In genomic region chr19:29100874-29101542, GRCm38 (mm10) we compare ENCODE assay signal across 8 mouse cellular contexts. TPM values are rescaled to one million over a fixed set of nuclear protein-coding genes. Genes with fewer than 3 reads are reported as not detected.
DNase-seq lines count a peak whose midpoint lies in the region; ATAC-seq lines count a peak whose summit lies in the region.

Rcl1 (plus strand) TSS chr19:29101375.

- DNase-seq in adipocyte (ENCODE audit: low spot score), result peak; percentile 98
- peak; percentile 99 for DNase-seq in embryo, embryonic 10 days (ENCODE audit: low spot score)
- peak; percentile 96 for DNase-seq in gastrocnemius, postnatal 14 days
- peak; percentile 95 to 97 for DNase-seq in left cerebral cortex, postnatal 10 days (ENCODE audit: extremely low spot score in 1 of 2, low spot score in 2 of 2)
- DNase-seq in right cerebral cortex, postnatal 25 days, result peak; percentile 94
- DNase-seq in urinary bladder, postnatal 4 days (ENCODE audit: low spot score in 2 of 2), result peak; percentile 92 to 94

- peak; percentile 98 for ATAC-seq in inflammation-experienced regulatory T-cells, adult 6 months
- ATAC-seq in megakaryocyte-erythroid progenitor cell, adult 5-6 weeks (replicated peaks; ENCODE audit: low FRiP score, low TSS enrichment, poor library complexity, severe bottlenecking), result peak; percentile 100

- intact Hi-C loops in gastrocnemius, postnatal 14 days (cut with DNase I; ENCODE audit: low total_unique reads), result no loop called here
- intact Hi-C loops in left cerebral cortex, postnatal 10 days (cut with DNase I), result loop anchor here (5.0 kb wide), 1 partner anchor 151 kb away; the partner anchor contains the start of gene Jak2

RNA-seq across cellular contexts. Expression of gene Rcl1, which starts in this region (rescaled TPM):
- 10 to 100 TPM; 11.2 to 12.9 TPM for total RNA-seq in gastrocnemius, postnatal 14 days (2021)
- 10 to 100 TPM; 21.7 to 27.0 (median 22.1) TPM for polyA plus RNA-seq in inflammation-experienced regulatory T-cells, adult 6 months (2017; shearing (Covaris generic))
- 10 to 100 TPM; 19.6 to 19.8 TPM for total RNA-seq in left cerebral cortex, postnatal 10 days (2021)
- 51.2 and 73.7 TPM in 2 replicates for total RNA-seq in megakaryocyte-erythroid progenitor cell, adult 5-6 weeks (2014; fragmentation: Nextera tagmentation)
- total RNA-seq in megakaryocyte-erythroid progenitor cell, adult 5-6 weeks (2017), result 99.9 and 100 TPM in 2 replicates

Comparison
In these comparisons a context has a peak if more than half of its experiments do, and no peak if none do; other contexts are left out.
1. Peak in every context shown above with its lines: DNase-seq and ATAC-seq.